Mouse (Mus musculus) lung, embryonic 15.5 days (tissue): ENCODE measurements around the gene Eml1. TPM values are rescaled to one million over a fixed set of nuclear protein-coding genes. Genes with fewer than 3 reads are reported as not detected.

Experiments used
- ATAC-seq: fragments of 200-750 bp; cut with Nextera tagmentation; 2 replicates; pipeline ENCODE4 v1.8.0; 2017; ENCODE audit warnings: moderate number of reproducible peaks, borderline replicate concordance; ENCODE audit not compliant: low FRiP score, low TSS enrichment; ENCODE audit errors: extremely low read depth
- H3K27ac ChIP-seq: fragments of 300-500 bp; sonication (generic); 2 replicates; pipeline ENCODE4 v1.5.1; 2015; ENCODE audit warnings: moderate library complexity, mild to moderate bottlenecking, inconsistent platforms
- H3K27me3 ChIP-seq: fragments of 300-500 bp; sonication (generic); 2 replicates; pipeline ENCODE4 v1.6.1; 2015; ENCODE audit warnings: inconsistent platforms
- H3K36me3 ChIP-seq: fragments of 300-500 bp; sonication (generic); 2 replicates; pipeline ENCODE4 v1.6.1; 2015; ENCODE audit warnings: inconsistent platforms
- H3K4me1 ChIP-seq: fragments of 300-500 bp; sonication (generic); 2 replicates; pipeline ENCODE4 v1.6.1; 2015; ENCODE audit warnings: inconsistent platforms
- H3K4me2 ChIP-seq: fragments of 300-500 bp; sonication (generic); 2 replicates; pipeline ENCODE4 v1.6.1; 2015; ENCODE audit warnings: inconsistent platforms, mild to moderate bottlenecking, moderate library complexity
- H3K4me3 ChIP-seq: fragments of 300-500 bp; sonication (generic); 2 replicates; pipeline ENCODE4 v1.5.1; 2015; ENCODE audit warnings: mild to moderate bottlenecking, inconsistent platforms
- H3K9ac ChIP-seq: fragments of 300-500 bp; sonication (generic); 2 replicates; pipeline ENCODE4 v1.6.1; 2015; ENCODE audit warnings: inconsistent platforms
- H3K9me3 ChIP-seq: fragments of 300-500 bp; sonication (generic); 2 replicates; pipeline ENCODE4 v1.6.1; 2016; ENCODE audit warnings: inconsistent platforms
- WGBS: fragments of 180-500 bp; shearing (Covaris S2); methylation state at CpG from one replicate; pipeline ENCODE4 v1.1.7; 2015; 5-methylcytosine and 5-hydroxymethylcytosine counted together
- polyA plus RNA-seq: library from polyadenylated mRNA; unstranded; fragments of >200 nt; fragmentation: Nextera tagmentation; extraction: Ambion mirVana; gene quantifications from 2 replicates; pipeline ENCODE4 v1.2.1, GENCODE M21; 2015

The Eml1 gene
- polyA plus RNA-seq, 1 experiment from 2014 or later = 117 TPM

DNA sequence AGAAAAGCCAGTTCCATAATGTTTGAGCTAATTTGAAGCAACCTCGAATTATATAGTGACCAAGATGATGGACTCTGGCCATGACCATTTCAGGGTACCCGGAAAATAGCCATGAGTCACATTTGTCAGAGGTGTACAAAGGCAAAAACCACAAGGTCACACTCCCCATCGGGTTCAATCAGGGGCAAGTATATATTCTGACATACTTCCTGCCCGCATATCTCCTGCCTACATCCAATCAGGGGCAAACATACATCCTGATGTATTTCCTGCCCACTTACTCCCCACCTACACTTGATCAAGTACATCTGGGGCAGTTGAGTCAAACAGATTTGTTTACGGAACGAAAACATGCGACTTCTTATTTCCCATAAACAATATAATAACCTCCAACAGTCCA is 77.6 kb downstream of the Eml1 start:
- no peak overlapping the region for H3K4me3 ChIP-seq
- no peak overlapping the region for H3K27ac ChIP-seq
- H3K4me1 ChIP-seq = peaks cover 55% of the 10 kb centered on the region
- H3K4me2 ChIP-seq = no peak overlapping the region
- WGBS = 71% methylated on average over 7 of the region's 7 CpGs
- no peak for ATAC-seq
- H3K27me3 ChIP-seq = no peaks in the 10 kb centered on the region
- no peaks in the 10 kb centered on the region for H3K9me3 ChIP-seq
- no peaks in the 10 kb centered on the region for H3K36me3 ChIP-seq
- H3K9ac ChIP-seq = no peak overlapping the region

GRCm38 (mm10) chr12:108449935-108450334 is 79.2 kb downstream of the Eml1 start:
- Histone ChIP-seq H3K36me3 (no peaks in the 10 kb centered on the region), H3K4me1 (peaks cover 39% of the 10 kb centered on the region), H3K9me3 (no peaks in the 10 kb centered on the region), H3K4me2 (0 out of 2 replicates have a peak overlapping the region, but pooled peaks have one; percentile 9), H3K9ac (no peak overlapping the region), H3K27ac (peak overlapping the region; percentile 49; the same call in 1 of the 2 replicates), H3K27me3 (no peaks in the 10 kb centered on the region), H3K4me3 (no peak overlapping the region)
- no peak for ATAC-seq
- 52% methylated on average over 11 of the region's 11 CpGs for WGBS

- Histone ChIP-seq H3K4me2 (no peak overlapping the region), H3K9ac (no peak overlapping the region), H3K4me1 (peaks cover 33% of the 10 kb centered on the region), H3K9me3 (no peaks in the 10 kb centered on the region), H3K27ac (peak overlapping the region; percentile 24; the same call in 1 of the 2 replicates), H3K27me3 (no peaks in the 10 kb centered on the region), H3K4me3 (no peak overlapping the region), H3K36me3 (no peaks in the 10 kb centered on the region)
- WGBS = 49% methylated on average over 5 of the region's 5 CpGs
- ATAC-seq = no peak
Measured at GRCm38 (mm10) chr12:108450546-108450945, 79.8 kb downstream of the Eml1 start.

- Histone ChIP-seq H3K9me3 (no peaks in the 10 kb centered on the region), H3K27ac (no peak overlapping the region), H3K9ac (no peak overlapping the region), H3K4me3 (no peak overlapping the region), H3K36me3 (no peaks in the 10 kb centered on the region), H3K4me1 (peaks cover 17% of the 10 kb centered on the region), H3K27me3 (no peaks in the 10 kb centered on the region), H3K4me2 (no peak overlapping the region)
- 41% methylated on average over 16 of the region's 16 CpGs for WGBS
- no peak for ATAC-seq
Measured at GRCm38 (mm10) chr12:108452151-108452874, 81.6 kb downstream of the Eml1 start.

- H3K9me3 ChIP-seq = no peaks in the 10 kb centered on the region
- peaks cover 6% of the 10 kb centered on the region; the same call in 1 of the 2 replicates for H3K36me3 ChIP-seq
- no peak overlapping the region for H3K27ac ChIP-seq
- peaks cover 17% of the 10 kb centered on the region for H3K4me1 ChIP-seq
- H3K27me3 ChIP-seq = no peaks in the 10 kb centered on the region
- 83% methylated on average over 8 of the region's 8 CpGs for WGBS
- H3K4me2 ChIP-seq = no peak overlapping the region
- H3K9ac ChIP-seq = no peak overlapping the region
- no peak for ATAC-seq
- H3K4me3 ChIP-seq = no peak overlapping the region
Measured at GRCm38 (mm10) chr12:108453561-108454044, 82.8 kb downstream of the Eml1 start.

- no peak overlapping the region for H3K4me2 ChIP-seq
- no peak for ATAC-seq
- WGBS = 74% methylated on average over 4 of the region's 4 CpGs
Measured at GRCm38 (mm10) chr12:108455004-108455403, 84.2 kb downstream of the Eml1 start.

DNA sequence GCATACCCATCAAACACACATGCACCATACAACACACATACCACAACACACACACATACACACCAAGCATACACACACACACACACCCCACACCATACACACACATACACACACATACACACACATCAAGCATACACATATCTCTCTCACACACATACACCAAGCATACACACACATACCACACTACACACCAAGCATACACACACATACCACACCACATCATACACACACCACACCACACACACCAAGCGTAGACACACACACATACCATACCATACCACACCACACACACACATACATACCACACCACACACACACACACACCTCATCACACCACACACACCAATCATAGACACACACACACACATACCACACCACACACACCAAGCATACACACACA is 102.1 kb downstream of the Eml1 start:
- peaks cover 26% of the 10 kb centered on the region for H3K36me3 ChIP-seq

More at GRCm38 (mm10) chr12:108455004-108455403, 84.2 kb downstream of the Eml1 start:
- no peaks in the 10 kb centered on the region for H3K27me3 ChIP-seq
- no peak overlapping the region for H3K9ac ChIP-seq
- no peak overlapping the region for H3K27ac ChIP-seq
- H3K9me3 ChIP-seq = no peaks in the 10 kb centered on the region
- H3K4me3 ChIP-seq = no peak overlapping the region
- H3K36me3 ChIP-seq = peaks cover 6% of the 10 kb centered on the region; the same call in 1 of the 2 replicates
- peaks cover 10% of the 10 kb centered on the region for H3K4me1 ChIP-seq

DNA sequence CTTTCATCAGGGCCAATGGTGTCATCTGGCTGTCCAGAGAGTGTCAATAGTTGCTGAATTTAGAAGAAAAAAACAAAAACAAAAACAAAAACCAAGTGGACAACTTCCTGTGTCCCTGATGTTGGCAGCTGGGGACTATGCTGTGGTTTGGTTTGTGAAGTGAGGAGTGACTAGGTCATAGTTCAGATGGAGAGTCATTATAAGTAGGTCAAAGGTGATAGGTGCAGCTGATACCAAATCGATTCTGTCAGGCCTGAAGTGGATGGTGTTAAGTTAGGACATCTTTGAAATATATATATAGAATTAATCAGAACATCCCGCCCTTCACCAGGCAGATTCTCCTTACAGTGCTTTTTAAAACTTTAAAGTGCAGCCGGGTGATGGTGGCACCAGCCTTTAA is 103.7 kb downstream of the Eml1 start:
- 48% methylated on average over 3 of the region's 3 CpGs for WGBS
- H3K9ac ChIP-seq = no peak overlapping the region
- no peaks in the 10 kb centered on the region for H3K4me1 ChIP-seq
- H3K27me3 ChIP-seq = no peaks in the 10 kb centered on the region
- ATAC-seq = no peak
- no peak overlapping the region for H3K4me3 ChIP-seq
- H3K36me3 ChIP-seq = peaks cover 27% of the 10 kb centered on the region
- no peak overlapping the region for H3K27ac ChIP-seq
- no peaks in the 10 kb centered on the region for H3K9me3 ChIP-seq
- no peak overlapping the region for H3K4me2 ChIP-seq

More for the DNA sequence above, 102.1 kb downstream of the Eml1 start:
- H3K9ac ChIP-seq = no peak overlapping the region
- ATAC-seq = no peak
- no peaks in the 10 kb centered on the region for H3K9me3 ChIP-seq
- H3K4me2 ChIP-seq = no peak overlapping the region
- no peaks in the 10 kb centered on the region; the same call in 1 of the 2 replicates for H3K4me1 ChIP-seq
- no peak overlapping the region for H3K27ac ChIP-seq
- H3K4me3 ChIP-seq = no peak overlapping the region
- H3K27me3 ChIP-seq = no peaks in the 10 kb centered on the region
- 89% methylated on average over 1 of the region's 1 CpGs for WGBS

DNA sequence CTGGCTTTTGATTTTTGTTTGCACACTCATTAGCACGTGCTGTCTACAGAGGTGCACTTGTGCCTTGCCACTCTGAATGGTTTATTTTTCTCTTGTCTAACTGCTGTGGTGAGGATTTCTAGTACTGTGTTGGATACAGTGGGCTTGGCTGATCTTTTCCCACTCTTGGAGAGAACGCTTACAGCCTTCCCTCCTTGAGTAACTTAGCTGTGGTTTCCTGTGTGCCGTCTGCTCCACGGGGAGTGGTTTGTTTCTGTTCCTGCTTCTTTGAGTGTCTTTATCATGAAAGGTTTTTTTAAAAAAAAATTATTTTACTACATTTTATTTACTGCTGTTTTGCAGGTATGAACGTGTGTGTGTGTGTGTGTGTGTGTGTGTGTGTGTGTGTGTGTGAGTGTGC is 108.0 kb downstream of the Eml1 start:
- Histone ChIP-seq H3K4me3 (no peak overlapping the region), H3K36me3 (peaks cover 16% of the 10 kb centered on the region; the same call in 1 of the 2 replicates), H3K9ac (no peak overlapping the region), H3K4me2 (no peak overlapping the region), H3K27ac (no peak overlapping the region), H3K9me3 (no peaks in the 10 kb centered on the region), H3K27me3 (no peaks in the 10 kb centered on the region), H3K4me1 (peaks cover 17% of the 10 kb centered on the region)
- WGBS = 53% methylated on average over 5 of the region's 5 CpGs
- ATAC-seq = no peak

DNA sequence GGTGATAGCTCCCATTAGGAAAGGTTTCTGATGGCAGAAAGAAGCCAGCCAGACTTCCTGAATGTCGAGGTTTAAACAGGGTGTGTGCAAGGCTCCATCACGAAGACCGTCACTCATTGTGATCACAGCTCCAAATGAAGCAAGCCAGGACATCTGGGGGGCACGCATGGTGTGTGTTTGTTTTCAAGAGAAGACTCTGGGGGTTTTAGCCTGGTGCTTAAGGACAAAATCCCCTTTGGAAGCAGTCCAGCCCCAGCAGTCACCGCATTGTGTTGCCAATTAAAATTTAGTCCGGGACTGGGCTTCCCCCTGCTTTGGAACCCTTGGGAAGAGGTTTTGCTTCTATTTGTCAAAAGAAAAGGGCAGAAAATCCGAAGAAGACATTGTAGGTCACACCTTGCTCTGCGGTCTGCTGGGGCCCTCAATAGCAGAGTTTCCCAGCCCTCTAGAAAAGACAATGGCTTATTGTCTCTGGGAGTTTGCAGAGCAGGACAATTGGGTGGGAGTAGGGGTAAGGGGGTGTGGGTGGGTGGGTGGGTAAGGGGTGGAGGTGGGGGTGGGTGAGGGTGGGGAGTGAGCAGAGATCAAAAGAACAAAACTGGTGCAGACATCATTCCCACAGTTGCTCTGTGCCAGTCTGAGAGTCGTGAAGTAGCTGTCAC is 110.1 kb downstream of the Eml1 start:
- no peak for ATAC-seq
- WGBS = 26% methylated on average over 9 of the region's 9 CpGs
- H3K9ac ChIP-seq = no peak overlapping the region
- no peak overlapping the region for H3K4me2 ChIP-seq
- H3K27me3 ChIP-seq = no peaks in the 10 kb centered on the region
- peaks cover 17% of the 10 kb centered on the region for H3K4me1 ChIP-seq
- H3K9me3 ChIP-seq = no peaks in the 10 kb centered on the region
- H3K4me3 ChIP-seq = no peak overlapping the region
- H3K27ac ChIP-seq = no peak overlapping the region
- H3K36me3 ChIP-seq = peaks cover 15% of the 10 kb centered on the region; the same call in 1 of the 2 replicates

- Histone ChIP-seq H3K9ac (no peak overlapping the region), H3K4me3 (no peak overlapping the region), H3K36me3 (no peaks in the 10 kb centered on the region), H3K9me3 (no peaks in the 10 kb centered on the region), H3K4me2 (no peak overlapping the region), H3K27ac (no peak overlapping the region), H3K4me1 (peaks cover 16% of the 10 kb centered on the region), H3K27me3 (no peaks in the 10 kb centered on the region)
- ATAC-seq = no peak
- WGBS = 82% methylated on average over 5 of the region's 5 CpGs
Measured at GRCm38 (mm10) chr12:108489076-108489475, 118.3 kb downstream of the Eml1 start.

DNA sequence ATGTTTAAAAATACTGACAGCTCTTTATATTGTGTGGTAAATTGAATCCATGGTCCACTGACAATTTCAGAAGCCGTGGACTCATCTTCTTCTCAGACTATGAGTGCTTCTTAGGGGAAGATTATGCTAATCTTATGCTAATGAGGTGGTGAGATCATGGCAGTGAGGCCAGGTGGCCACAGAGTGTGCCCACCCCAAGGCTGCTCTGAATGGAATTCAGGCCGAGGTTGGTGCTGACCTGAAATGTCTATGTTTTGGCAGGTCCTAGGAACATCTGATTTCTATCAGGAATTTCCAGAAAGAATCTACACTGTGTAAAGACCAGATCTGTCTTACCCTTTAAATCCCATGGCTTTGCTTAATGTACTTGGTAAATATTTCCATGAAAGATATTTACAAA is 119.0 kb downstream of the Eml1 start:
- Histone ChIP-seq H3K27ac (no peak overlapping the region), H3K9ac (no peak overlapping the region), H3K36me3 (no peaks in the 10 kb centered on the region), H3K9me3 (no peaks in the 10 kb centered on the region), H3K4me2 (no peak overlapping the region), H3K4me1 (peaks cover 21% of the 10 kb centered on the region), H3K4me3 (no peak overlapping the region), H3K27me3 (no peaks in the 10 kb centered on the region)
- no peak for ATAC-seq
- WGBS = 57% methylated on average over 2 of the region's 2 CpGs
